Mouse (Mus musculus): Measurements from ENCODE around the gene Gp1ba. TPM values are rescaled to one million over a fixed set of nuclear protein-coding genes. Genes with fewer than 3 reads are reported as not detected.

Gene Gp1ba
- polyA plus RNA-seq, 1 experiment from 2014 or later: 1.4 TPM

Other genes with a start within 250 kb of the Gp1ba start
- gene Pelp1, start 229.1 kb upstream of the Gp1ba start, polyA plus RNA-seq (2016; fragmentation: Nextera tagmentation; extraction: Ambion mirVana): 28.4 and 29.3 TPM in 2 replicates
- 13.5 TPM in 2 replicates for gene Arrb2, start 206.5 kb upstream of the Gp1ba start, polyA plus RNA-seq (2016; fragmentation: Nextera tagmentation; extraction: Ambion mirVana)
- gene Med11, start 187.2 kb upstream of the Gp1ba start, polyA plus RNA-seq (2016; fragmentation: Nextera tagmentation; extraction: Ambion mirVana): 22.6 and 24.0 TPM in 2 replicates
- gene Zmynd15, start 179.7 kb upstream of the Gp1ba start, polyA plus RNA-seq (2016; fragmentation: Nextera tagmentation; extraction: Ambion mirVana): 1.9 and 2.9 TPM in 2 replicates
- gene Cxcl16, start 179.1 kb upstream of the Gp1ba start, polyA plus RNA-seq (2016; fragmentation: Nextera tagmentation; extraction: Ambion mirVana): 6.1 and 8.6 TPM in 2 replicates
- gene Tm4sf5, start 133.9 kb upstream of the Gp1ba start, polyA plus RNA-seq (2016; fragmentation: Nextera tagmentation; extraction: Ambion mirVana): 9.7 and 11.3 TPM in 2 replicates
- 0.30 and 0.54 TPM in 2 replicates for gene Vmo1, start 124.5 kb upstream of the Gp1ba start, polyA plus RNA-seq (2016; fragmentation: Nextera tagmentation; extraction: Ambion mirVana)
- 0.23 and 0.65 TPM in 2 replicates for gene Gltpd2, start 119.9 kb upstream of the Gp1ba start, polyA plus RNA-seq (2016; fragmentation: Nextera tagmentation; extraction: Ambion mirVana)
- gene Psmb6, start 113.8 kb upstream of the Gp1ba start, polyA plus RNA-seq (2016; fragmentation: Nextera tagmentation; extraction: Ambion mirVana): 575 and 577 TPM in 2 replicates
- not detected in 2 replicates for gene Gm40193, start 106.2 kb upstream of the Gp1ba start, polyA plus RNA-seq (2016; fragmentation: Nextera tagmentation; extraction: Ambion mirVana)
- gene Pld2, start 99.1 kb upstream of the Gp1ba start, polyA plus RNA-seq (2016; fragmentation: Nextera tagmentation; extraction: Ambion mirVana): 12.6 TPM in 2 replicates
- gene Mink1, start 76.2 kb upstream of the Gp1ba start, polyA plus RNA-seq (2016; fragmentation: Nextera tagmentation; extraction: Ambion mirVana): 13.7 and 14.8 TPM in 2 replicates
- gene 4930544D05Rik, start 23.3 kb upstream of the Gp1ba start, polyA plus RNA-seq (2016; fragmentation: Nextera tagmentation; extraction: Ambion mirVana): not detected in 2 replicates
- 0.37 TPM in 1 of 2 replicates, not detected in the other for gene Chrne, start 19.9 kb upstream of the Gp1ba start, polyA plus RNA-seq (2016; fragmentation: Nextera tagmentation; extraction: Ambion mirVana)
- gene Rnf167, start 8.1 kb downstream of the Gp1ba start, polyA plus RNA-seq (2016; fragmentation: Nextera tagmentation; extraction: Ambion mirVana): 67.4 and 70.1 TPM in 2 replicates
- gene Slc25a11, start 8.4 kb downstream of the Gp1ba start, polyA plus RNA-seq (2016; fragmentation: Nextera tagmentation; extraction: Ambion mirVana): 227 and 229 TPM in 2 replicates
- gene Pfn1, start 15.5 kb downstream of the Gp1ba start, polyA plus RNA-seq (2016; fragmentation: Nextera tagmentation; extraction: Ambion mirVana): 1,661 and 1,678 TPM in 2 replicates
- 238 and 239 TPM in 2 replicates for gene Eno3, start 18.1 kb downstream of the Gp1ba start, polyA plus RNA-seq (2016; fragmentation: Nextera tagmentation; extraction: Ambion mirVana)
- gene Spag7, start 30.3 kb downstream of the Gp1ba start, polyA plus RNA-seq (2016; fragmentation: Nextera tagmentation; extraction: Ambion mirVana): 164 and 170 TPM in 2 replicates
- 10.9 and 16.5 TPM in 2 replicates for gene Camta2, start 49.0 kb downstream of the Gp1ba start, polyA plus RNA-seq (2016; fragmentation: Nextera tagmentation; extraction: Ambion mirVana)
- 1.7 and 1.8 TPM in 2 replicates for gene Inca1, start 61.0 kb downstream of the Gp1ba start, polyA plus RNA-seq (2016; fragmentation: Nextera tagmentation; extraction: Ambion mirVana)
- gene Kif1c, start 61.4 kb downstream of the Gp1ba start, polyA plus RNA-seq (2016; fragmentation: Nextera tagmentation; extraction: Ambion mirVana): 3.9 and 4.5 TPM in 2 replicates
- gene Zfp3, start 125.1 kb downstream of the Gp1ba start, polyA plus RNA-seq (2016; fragmentation: Nextera tagmentation; extraction: Ambion mirVana): 7.3 and 8.3 TPM in 2 replicates
- gene Scimp, start 173.5 kb downstream of the Gp1ba start, polyA plus RNA-seq (2016; fragmentation: Nextera tagmentation; extraction: Ambion mirVana): not detected in 2 replicates
- 33.3 and 35.1 TPM in 2 replicates for gene Rabep1, start 205.7 kb downstream of the Gp1ba start, polyA plus RNA-seq (2016; fragmentation: Nextera tagmentation; extraction: Ambion mirVana)